Mouse (Mus musculus) left cerebral cortex, adult 18-20 months (tissue): ENCODE data around the gene Ubl7. TPM values are rescaled to one million over a fixed set of nuclear protein-coding genes. Genes with fewer than 3 reads are reported as not detected.

ENCODE experiments used
- DNase-seq, 2 experiments: peaks; one replicate each; pipeline ENCODE4 v3.0.0; 2021 to 2022; ENCODE audit warnings: low spot score in 2 of 2, mixed read lengths in 1 of 2
- total RNA-seq, 2 experiments: library from RNA; stranded (reverse); gene quantifications; 2 replicates each; pipeline ENCODE4 v1.2.3; 2021

The Ubl7 gene
- total RNA-seq, 2 experiments from 2014 or later: 107 to 113 TPM

DNA sequence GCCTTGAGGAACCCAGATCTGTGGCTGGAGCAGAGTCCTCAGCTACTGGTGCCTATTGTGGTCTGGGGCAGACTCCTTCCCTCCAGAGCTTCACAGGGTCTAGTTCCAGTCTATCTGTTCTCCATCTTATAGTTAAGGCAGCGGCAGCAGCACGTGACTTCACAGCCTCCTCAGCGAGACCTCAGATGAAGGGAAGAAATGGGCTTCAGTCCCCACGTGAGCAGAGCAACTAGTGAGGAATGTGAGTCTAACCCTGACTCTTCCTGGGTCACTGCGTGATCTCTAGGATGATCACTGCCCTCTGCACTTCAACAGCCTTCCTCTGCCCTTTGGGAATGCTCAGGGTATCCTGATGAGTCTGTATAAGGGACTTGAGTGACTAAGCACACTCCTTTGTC is 53.2 kb downstream of the Ubl7 start:
- no peak for DNase-seq

DNA sequence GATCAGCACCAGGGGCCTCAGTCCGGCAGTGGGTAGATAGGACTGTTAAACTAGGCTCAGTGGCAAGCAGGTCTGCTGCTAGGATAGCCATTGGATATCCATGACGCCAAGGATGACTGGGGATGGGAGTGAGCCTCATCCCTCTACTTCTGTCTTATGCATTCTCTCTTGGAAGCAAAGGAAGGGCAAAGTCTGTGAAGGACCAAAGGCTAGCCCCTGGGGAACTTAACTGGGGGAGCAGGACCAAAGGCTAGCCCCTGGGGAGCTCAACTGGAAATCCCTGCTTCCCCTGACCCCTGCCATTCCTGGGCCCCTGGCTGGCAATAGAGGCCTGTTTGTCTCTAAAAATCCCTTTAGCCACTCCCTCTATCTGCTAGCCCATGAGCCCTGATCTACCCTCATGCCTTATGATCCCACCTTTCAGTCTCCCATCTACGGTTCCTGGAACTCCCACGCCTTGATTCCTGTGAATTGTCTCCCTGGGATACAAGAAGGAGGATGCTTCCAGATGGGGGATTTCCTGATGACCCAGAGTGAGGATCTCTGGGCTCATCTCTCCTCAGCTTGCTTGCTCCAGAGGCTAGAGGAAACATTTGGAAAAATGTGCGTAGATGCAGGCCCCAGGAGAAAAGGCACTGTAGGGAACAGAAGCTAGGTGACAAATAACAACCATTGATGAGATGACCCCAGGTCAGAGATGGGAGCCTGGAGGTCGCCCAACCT is 53.9 kb downstream of the Ubl7 start:
- DNase-seq: no peak

DNA sequence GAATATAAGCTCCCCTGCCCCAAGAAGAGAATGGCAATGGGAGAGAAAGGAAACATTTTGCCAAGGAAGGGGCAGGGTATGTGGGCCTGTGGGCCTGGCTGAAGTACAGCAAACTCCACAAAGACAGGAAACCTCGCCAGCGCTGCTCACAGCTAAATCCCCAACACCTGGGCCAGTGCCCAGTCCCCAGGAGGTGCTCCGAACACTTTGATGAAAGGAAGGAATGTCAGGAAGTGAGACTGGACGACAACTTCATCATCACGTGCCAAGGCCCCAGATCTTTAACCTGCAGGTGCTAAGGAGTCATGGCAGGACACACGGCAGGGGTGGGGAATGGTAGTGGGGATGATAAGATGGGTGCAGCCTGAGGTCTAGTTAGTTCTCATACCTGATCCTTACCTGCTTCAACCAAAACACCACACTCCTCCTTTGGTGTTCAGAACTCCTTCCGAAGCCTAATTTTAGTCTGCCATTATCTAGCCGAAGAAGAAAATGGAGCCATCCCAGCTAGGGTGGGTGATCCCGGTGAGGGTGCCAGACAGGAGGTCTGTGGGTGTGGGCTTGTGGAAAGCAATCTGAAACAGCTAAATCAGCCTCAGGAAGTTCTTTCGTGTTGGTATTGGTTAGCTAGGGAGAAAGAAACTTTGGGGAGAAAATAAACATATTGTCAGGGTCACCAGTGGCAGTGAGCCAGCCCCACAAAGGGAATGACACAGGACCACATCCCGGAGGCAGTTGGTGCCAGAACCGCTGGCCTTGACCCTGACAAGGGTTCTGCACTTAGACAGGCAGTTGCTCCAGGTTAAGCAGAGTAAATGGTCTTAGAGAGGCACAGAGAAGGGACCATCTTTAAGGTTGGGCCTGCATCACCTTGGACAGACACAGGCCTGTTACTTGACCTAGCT is 54.8 kb downstream of the Ubl7 start:
- DNase-seq: peak in 1 of 2 experiments; percentile 38

DNA sequence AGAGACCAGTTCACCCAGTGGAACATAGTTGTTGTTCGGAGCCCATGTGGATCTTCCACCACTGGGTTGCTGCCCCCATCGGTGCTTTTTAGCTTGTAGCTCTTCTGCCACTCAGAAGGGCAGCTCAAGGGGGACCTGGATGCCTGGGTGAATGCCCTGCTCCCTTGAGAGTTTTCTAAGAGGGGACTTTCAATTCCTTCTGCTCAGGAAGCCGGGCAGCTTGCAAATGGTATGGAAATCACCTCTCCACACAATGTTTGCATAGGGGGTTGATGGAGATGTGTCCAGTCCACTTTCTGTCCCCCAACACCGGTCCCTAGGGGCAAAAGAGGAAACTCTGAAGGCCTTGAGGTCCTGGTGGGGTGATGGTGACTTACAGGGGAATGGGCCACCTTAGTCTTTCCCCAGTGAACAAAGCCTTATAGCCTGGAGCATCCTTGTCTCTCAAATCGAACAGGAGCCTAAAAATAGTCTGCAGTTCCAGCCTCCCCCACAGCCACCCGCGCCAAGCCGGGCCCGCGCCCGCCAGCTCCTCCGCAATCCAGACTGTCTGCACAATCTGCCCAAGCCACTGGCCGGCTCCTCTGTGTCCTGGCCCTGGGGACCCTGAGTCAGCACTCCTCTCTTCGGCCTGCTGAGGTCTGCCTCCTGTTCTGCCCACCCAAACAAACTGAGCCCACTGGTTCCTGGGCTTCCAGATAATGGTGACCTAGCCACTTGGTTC is 56.6 kb downstream of the Ubl7 start:
- DNase-seq: peak; percentile 68 to 85

DNA sequence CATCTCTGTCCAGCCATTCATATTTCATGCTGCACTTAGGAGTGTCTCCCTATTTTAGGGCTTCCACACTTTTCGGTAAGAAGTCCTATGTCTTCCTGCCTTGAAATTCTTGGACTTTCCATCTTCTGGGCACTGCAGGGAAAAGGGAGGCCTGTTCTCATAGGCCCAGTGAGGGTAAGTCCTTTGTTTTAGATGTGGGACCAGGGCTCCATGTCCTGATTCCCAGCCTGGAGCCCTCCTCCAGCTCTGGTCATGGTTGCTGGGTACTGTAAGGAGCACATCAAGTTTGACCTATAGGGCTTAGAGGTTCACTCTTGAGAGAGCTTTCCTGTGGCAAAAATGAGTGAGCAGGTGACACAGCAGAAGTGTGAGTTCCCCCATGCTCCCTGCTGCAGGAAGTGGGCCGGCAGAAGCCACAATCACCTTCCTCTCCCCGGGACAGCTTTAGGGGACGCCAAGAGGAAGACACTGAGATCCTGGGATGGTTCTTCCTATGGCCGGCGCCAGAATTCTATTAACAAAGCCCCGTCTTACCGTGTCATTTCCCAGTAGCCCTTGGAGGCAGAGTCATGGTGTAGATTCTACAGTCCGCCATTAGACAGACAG is 57.5 kb downstream of the Ubl7 start:
- DNase-seq: no peak

DNA sequence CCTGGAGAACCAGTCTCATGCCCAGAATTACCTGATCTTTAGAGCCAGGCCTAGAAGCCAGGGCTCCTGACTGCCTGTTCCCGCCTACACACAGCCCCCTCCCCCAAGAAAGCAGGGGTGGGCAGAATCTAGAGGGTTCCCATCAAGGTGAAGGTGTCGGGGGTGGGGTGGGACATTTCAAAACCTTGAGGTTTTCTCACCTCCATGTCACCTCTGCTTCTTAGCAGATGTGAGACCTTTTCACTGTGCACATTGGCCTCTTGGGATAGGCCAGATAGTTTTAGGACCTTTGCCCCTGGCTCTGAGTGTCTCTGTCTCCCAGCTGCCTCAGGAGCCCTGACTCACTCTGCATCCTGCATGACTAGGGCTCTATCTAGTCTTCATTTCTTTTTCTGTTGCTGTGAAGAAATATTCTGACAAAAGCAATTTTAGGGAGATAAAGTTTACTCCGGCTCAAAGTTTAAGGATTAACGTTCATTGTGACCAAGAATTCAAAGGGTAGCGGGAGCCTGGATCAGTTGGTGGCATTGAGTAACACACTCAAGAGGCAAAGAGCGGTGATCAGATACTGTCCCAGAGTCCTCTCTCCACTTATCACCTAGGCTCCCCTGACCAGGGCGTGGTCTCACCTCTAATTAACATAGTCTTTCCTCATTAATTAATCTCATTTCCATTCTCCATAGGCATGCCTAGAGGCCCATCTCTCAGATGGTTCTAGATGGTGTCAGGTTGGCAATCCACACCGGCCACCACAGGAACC is 58.2 kb downstream of the Ubl7 start:
- DNase-seq: no peak

DNA sequence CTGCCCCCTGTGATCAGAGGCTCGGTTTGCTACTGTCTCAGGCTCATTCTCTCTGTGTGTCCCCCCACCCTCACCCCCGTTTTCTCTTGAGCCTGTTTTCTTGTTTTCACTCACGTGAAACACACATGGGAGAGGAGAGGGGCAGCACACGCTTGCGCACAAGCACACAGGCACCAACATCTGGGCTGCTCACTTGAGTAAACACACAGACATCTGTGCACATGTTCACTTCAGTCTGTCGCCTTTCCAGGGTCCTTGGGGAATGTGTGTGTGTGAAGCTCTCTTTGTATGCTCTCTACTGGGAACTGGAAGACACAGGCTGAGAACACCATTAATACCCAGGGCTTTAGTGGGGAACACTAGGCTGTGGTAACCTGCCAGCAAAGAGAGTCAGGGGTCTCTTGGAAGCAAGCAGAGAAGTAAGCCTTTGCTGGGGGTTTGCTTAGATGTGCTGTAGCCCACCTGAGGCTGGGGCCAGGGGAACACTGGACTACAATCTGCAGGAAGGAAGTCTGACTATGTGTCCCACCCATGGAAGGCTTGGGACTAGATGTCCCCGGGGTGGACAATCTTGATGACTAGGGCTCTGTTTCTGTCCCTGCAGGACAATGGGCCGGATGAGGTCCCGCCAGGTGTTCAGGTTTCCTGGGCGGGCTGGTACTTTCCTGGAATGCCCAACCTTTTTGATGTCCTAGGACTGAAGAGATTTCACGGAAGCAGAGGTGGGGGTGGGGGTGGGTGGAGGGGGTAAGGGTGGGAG is 59.1 kb downstream of the Ubl7 start:
- DNase-seq: no peak

DNA sequence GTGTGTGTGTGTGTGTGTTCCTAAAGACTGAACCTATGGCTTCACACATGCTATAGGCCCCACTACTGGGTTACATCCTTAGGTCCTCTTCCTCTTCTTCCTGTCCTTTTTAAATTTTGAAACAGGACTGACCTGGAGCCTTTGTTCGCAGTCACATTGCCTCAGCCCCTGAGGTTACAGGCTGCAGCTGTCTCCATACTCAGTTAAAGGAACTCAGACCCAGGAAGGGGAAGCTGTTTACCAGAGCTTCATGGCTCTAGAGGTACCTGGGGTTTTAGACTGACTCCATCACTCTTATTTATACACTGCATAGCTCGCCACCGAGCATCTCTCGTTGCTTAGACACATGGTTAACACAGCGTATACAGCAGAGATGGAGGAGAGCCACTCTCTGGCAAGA is 60.6 kb downstream of the Ubl7 start:
- no peak for DNase-seq

DNA sequence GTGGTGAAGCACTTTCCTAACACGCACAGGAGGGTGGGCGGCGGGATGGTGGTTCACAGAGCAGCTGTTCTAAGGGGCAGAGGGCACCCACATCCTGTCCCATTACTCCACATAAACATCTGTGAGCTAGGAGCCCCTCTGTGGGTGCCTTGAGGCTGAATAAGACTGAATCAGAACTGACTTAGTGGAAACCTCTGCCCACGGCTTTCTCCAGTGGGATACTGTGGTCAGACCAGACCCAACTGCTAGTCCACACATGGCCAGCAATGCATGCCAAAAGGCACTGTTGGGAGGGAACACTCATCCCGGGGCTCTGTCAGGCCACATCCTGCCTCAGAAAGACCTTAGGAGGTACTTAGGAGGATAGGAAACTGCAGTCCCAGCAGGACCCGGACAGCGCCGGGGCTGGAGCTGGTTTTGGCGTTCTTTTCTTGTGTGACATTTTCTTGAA is 61.4 kb downstream of the Ubl7 start:
- no peak for DNase-seq

DNA sequence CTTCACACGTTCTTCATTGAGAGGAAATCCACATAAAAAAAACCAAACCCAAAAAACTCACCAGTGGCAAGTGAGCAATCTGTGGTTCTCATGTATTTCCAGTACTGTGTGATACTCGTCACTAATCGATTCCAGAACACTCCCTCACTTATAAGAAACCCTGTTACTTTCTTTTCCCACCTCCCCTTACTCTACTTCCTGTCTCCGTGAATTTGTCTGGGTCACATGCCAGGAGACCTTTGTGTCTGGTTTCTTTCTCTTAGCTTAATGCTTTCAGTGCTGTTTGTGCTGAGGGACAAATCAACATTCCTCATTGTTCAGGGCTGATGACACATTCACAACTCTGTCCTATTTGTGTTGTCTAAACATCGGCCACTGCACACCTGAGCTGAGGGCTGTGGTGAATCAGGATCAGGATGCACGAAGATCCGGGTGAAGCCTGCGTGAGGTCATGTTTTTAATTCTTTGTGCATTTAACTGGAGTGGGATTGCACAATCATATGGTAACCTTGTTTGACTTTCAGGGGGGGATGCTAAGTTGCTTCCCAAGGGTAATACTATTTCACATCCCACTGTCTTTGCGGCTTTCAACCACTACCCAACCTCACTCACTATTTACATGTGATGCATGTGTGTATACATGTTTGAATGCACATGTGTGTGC is 62.1 kb downstream of the Ubl7 start:
- no peak for DNase-seq

DNA sequence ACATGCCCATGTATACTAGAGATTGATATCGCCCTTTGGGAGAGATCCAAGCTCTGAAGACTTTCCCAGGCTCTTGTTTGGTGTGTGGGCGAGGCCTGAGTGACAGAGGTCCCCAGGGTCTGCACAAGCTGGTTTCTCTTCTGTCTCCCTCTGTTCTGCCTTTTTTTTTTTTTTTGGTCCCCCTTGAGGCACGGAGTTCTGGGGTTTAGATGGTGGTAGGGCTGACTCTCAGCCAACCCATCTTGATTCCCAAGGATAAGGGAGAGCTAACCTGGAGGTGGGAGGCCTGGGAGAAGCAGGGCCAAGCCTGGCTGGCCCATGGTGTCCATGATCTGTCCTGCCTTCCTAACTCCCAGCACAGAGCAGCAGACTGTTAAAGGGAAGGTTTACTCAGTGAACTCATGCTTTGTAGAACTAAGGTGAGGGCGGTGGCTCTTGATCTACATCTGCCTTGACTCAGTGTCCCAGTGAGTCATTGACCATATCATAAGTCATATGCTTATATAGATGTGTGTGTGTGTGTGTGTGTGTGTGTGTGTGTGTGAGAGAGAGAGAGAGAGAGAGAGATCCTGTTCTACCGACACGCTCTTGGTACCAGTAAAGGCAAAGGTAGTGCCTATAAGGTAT is 62.8 kb downstream of the Ubl7 start:
- DNase-seq: no peak

DNA sequence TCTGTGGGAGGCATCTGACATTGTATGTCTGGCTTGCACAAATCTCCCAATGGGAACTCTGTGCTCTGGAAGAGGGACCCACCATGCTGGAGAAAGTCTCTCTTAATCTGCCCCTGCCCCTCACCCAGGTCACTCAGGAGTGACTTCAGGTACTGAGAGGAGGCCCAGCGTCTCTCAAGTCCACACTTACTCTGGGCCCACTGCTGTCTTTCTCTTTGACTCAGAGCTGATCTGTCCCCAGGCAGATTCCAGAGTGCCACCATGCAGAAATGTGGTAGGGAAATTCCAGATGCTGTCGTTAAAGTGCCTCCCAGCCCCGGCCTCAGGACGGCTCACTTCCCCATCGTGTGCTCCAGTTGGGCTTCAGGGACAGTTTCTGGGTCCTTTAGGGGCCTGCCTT is 63.4 kb downstream of the Ubl7 start:
- no peak for DNase-seq

DNA sequence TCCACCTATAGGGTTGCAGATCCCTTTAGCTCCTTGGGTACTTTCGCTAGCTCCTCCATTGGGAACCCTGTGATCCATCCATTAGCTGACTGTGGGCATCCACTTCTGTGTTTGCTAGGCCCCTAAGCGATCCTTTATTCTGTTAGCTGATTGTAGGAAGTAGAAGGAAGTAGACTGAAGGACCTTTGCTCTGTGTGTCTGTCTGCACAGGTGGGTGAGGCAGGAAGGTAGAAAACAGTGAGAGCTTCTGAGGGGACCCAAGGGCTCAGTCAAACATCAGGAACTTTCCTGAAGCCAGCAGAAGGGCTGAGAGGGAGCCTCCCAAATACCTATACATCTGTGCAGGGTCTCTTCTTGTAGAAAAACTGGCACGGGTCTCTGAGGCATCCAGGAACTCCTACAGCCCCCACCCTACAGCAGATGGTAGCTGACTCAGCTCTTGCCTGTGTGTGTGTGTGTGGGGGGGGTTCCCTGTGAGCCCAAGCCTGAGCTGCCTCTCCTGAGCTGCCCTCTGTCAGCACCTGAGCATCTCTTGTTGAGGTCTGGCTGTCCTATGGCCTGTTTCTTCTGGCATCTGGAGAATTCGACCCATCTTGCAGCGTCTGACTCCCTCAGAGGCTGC is 64.5 kb downstream of the Ubl7 start:
- DNase-seq: peak in 1 of 2 experiments; percentile 37

DNA sequence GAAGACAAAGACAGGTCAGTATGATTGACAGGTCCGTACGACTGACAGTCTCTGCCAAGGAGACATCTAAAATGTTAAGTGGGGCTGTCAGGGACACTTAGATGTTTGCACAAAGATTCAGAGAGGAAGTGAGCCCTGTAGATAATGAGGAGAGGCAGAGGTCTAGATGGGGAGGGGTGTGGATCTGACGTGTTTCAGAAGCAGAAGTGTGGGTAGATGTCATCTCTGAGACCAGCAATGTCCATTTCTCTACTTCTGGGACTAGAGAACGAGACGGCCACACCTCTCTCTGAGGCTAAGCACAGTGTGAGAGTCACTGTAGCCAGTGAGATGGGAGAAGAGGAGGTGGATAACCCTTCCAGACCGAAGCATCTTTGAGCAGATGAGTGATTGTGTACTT is 67.2 kb downstream of the Ubl7 start:
- DNase-seq: no peak

DNA sequence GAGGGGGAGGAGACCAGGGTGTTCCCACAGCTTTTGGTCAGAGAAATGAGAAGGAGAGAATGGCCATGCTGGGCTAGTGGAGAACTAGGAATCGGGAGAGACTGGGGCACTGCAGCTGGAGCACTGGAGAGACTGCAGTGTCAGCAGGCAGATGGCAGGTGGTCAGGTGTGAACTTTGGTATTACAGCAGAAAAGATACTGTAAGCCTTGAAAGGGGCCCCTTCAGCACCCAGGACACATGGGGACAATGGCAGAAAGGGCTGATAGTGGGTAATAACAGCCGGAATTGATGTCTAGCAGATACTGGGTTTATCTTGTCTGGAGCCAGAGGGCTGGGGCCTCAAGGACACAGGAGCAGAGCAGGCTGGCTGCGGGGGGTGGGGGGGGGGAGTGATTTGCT is 68.1 kb downstream of the Ubl7 start:
- DNase-seq: no peak
